Mouse (Mus musculus) MEL (cell line): ENCODE measurements around the gene Psmb4. TPM values are rescaled to one million over a fixed set of nuclear protein-coding genes. Genes with fewer than 3 reads are reported as not detected.
"Not testable (repeated sequence)": the region's sequence is repeated elsewhere in the genome, so short reads cannot be mapped to it uniquely, and the experiment has no call there.

Experiments
- DNase-seq: peaks from one replicate; pipeline ENCODE4 v3.0.0; 2011; ENCODE audit warnings: low read depth, low spot score
- H3K27ac ChIP-seq: 2 replicates; pipeline ENCODE4 v1.5.1; 2012; ENCODE audit warnings: low read depth, mild to moderate bottlenecking, control low read depth, low read length, moderate library complexity; ENCODE audit not compliant: control insufficient read depth
- H3K27me3 ChIP-seq, 2 experiments: fragments of 150-350 bp in 1 of 2; sonication (generic) in 1 of 2; 2 replicates each; pipeline ENCODE4 v1.6.1; 2012; ENCODE audit warnings: low read length in 2 of 2, mild to moderate bottlenecking in 2 of 2, improper control_type of control experiment in 1 of 2, moderate library complexity in 1 of 2; ENCODE audit not compliant: insufficient read depth in 2 of 2, control insufficient read depth in 1 of 2
- H3K36me3 ChIP-seq, 2 experiments: 2 replicates each; pipeline ENCODE4 v1.6.1; 2012 to 2014; ENCODE audit warnings: low read length in 2 of 2, improper control_type of control experiment in 1 of 2, inconsistent platforms in 1 of 2, mild to moderate bottlenecking in 1 of 2; ENCODE audit not compliant: insufficient read depth in 2 of 2, control insufficient read depth in 1 of 2
- H3K4me1 ChIP-seq, 2 experiments: fragments of 150-350 bp in 1 of 2; sonication (generic) in 1 of 2; 2 replicates each; pipeline ENCODE4 v1.6.1; 2012; ENCODE audit warnings: low read length in 2 of 2, improper control_type of control experiment in 1 of 2, mild to moderate bottlenecking in 1 of 2; ENCODE audit not compliant: insufficient read depth in 2 of 2, control insufficient read depth in 1 of 2
- H3K4me3 ChIP-seq, 2 experiments: fragments of 150-350 bp in 1 of 2; sonication (generic) in 1 of 2; 2 replicates each; pipeline ENCODE4 v1.5.1; 2012; ENCODE audit warnings: low read depth in 2 of 2, low read length in 2 of 2, mild to moderate bottlenecking in 2 of 2, moderate library complexity in 2 of 2, control low read depth in 1 of 2, improper control_type of control experiment in 1 of 2; ENCODE audit not compliant: control insufficient read depth in 1 of 2, insufficient read depth in 1 of 2
- H3K79me2 ChIP-seq: 2 replicates; pipeline ENCODE4 v1.6.1; 2012; ENCODE audit warnings: mild to moderate bottlenecking, low read length, moderate library complexity; ENCODE audit not compliant: control insufficient read depth, poor library complexity, insufficient read depth
- H3K9ac ChIP-seq: 2 replicates; pipeline ENCODE4 v1.6.1; 2012; ENCODE audit warnings: low read depth, mild to moderate bottlenecking, control low read depth, low read length, moderate library complexity; ENCODE audit not compliant: control insufficient read depth, poor library complexity, severe bottlenecking
- H3K9me3 ChIP-seq: fragments of 150-350 bp; sonication (generic); replicated peaks from 2 replicates; pipeline ENCODE4 v1.6.1; 2012; ENCODE audit warnings: mild to moderate bottlenecking, low read length, improper control_type of control experiment, moderate library complexity; ENCODE audit not compliant: insufficient read depth
- EP300 ChIP-seq, 2 experiments: IDR thresholded peaks; 2 replicates each; pipeline ENCODE4 v1.6.1; 2011; ENCODE audit warnings: improper control_type of control experiment in 2 of 2, low read length in 2 of 2, low read depth in 1 of 2, mild to moderate bottlenecking in 1 of 2
- ETS1 ChIP-seq: IDR thresholded peaks from 2 replicates; pipeline ENCODE4 v1.6.1; 2012; ENCODE audit warnings: low read depth, mild to moderate bottlenecking, inconsistent platforms, low read length, improper control_type of control experiment, moderate library complexity
- GATA1 ChIP-seq: IDR thresholded peaks from 2 replicates; pipeline ENCODE4 v1.6.1; 2011; ENCODE audit warnings: low read depth, low read length, improper control_type of control experiment
- MEF2A ChIP-seq: IDR thresholded peaks from 2 replicates; pipeline ENCODE4 v1.6.1; 2014; ENCODE audit warnings: low read depth, mild to moderate bottlenecking, inconsistent platforms, low read length, improper control_type of control experiment; ENCODE audit not compliant: poor library complexity, insufficient replicate concordance, severe bottlenecking; ENCODE audit errors: extremely low read depth
- MXI1 ChIP-seq: IDR thresholded peaks from 2 replicates; pipeline ENCODE4 v1.6.1; 2011; ENCODE audit warnings: mild to moderate bottlenecking, low read depth, low read length, improper control_type of control experiment
- MYB ChIP-seq: IDR thresholded peaks from 2 replicates; pipeline ENCODE4 v1.6.1; 2011; ENCODE audit warnings: mild to moderate bottlenecking, low read depth, low read length, improper control_type of control experiment
- TAL1 ChIP-seq: IDR thresholded peaks from 2 replicates; pipeline ENCODE4 v1.6.1; 2012; ENCODE audit warnings: mild to moderate bottlenecking, inconsistent platforms, low read length, moderate library complexity, mixed read lengths
- TCF12 ChIP-seq: IDR thresholded peaks from 2 replicates; pipeline ENCODE4 v1.6.1; 2014; ENCODE audit warnings: low read depth, mild to moderate bottlenecking, inconsistent platforms, low read length, improper control_type of control experiment, moderate library complexity
- USF1 ChIP-seq: IDR thresholded peaks from 2 replicates; pipeline ENCODE4 v1.6.1; 2014; ENCODE audit warnings: low read depth, mild to moderate bottlenecking, inconsistent platforms, low read length, improper control_type of control experiment, moderate library complexity
- USF2 ChIP-seq, 2 experiments: IDR thresholded peaks; 2 replicates each; pipeline ENCODE4 v1.6.1; 2011 to 2012; ENCODE audit warnings: improper control_type of control experiment in 2 of 2, low read length in 2 of 2, borderline replicate concordance in 1 of 2, inconsistent platforms in 1 of 2, low read depth in 1 of 2, mild to moderate bottlenecking in 1 of 2; ENCODE audit not compliant: insufficient read depth in 1 of 2
- ZNF384 ChIP-seq: IDR thresholded peaks from 2 replicates; pipeline ENCODE4 v1.6.1; 2012; ENCODE audit warnings: low read depth, mild to moderate bottlenecking, inconsistent platforms, low read length, improper control_type of control experiment
- polyA plus RNA-seq, 2 experiments: library from polyadenylated mRNA; stranded (reverse) in 1 of 2; unstranded in 1 of 2; fragments of >175 nt in 1 of 2; fragments of >200 nt in 1 of 2; gene quantifications; 2 replicates each; pipeline versions ENCODE4 v1.2.1 to v1.2.4; 2012; ENCODE audit warnings: low replicate concordance in 2 of 2, low read depth in 1 of 2; ENCODE audit not compliant: insufficient read length in 2 of 2, insufficient read depth in 1 of 2, missing spikeins in 1 of 2
- total RNA-seq: library from RNA; depleted of rRNA; stranded (reverse); fragments of 300-350 nt; gene quantifications from 2 replicates; pipeline ENCODE4 v1.2.3, GENCODE M21; 2012

Psmb4 gene
- total and polyA plus RNA-seq, 3 experiments = 826 to 964 (median 890) TPM

- TF ChIP-seq USF2 (IDR thresholded peaks at IDR 0.05; ENCODE audit: borderline replicate concordance in 1 of 2, insufficient read depth in 1 of 2, low read depth in 1 of 2, low read length in 2 of 2) (no peak), MXI1 (peak; percentile 95), ZNF384 (no peak), MEF2A (no peak)
- TF ChIP-seq, all 39 proteins: peak for 23
Measured at GRCm38 (mm10) chr3:94886316-94887224, at the start of gene Psmb4 (continued).

GRCm38 (mm10) chr3:94936147-94936546 lies 49.4 kb upstream of the Psmb4 start:
- not testable (repeated sequence) for H3K36me3 ChIP-seq, H3K4me3 ChIP-seq, H3K9me3 ChIP-seq, H3K79me2 ChIP-seq, H3K27ac ChIP-seq, H3K27me3 ChIP-seq, H3K9ac ChIP-seq
- TF ChIP-seq TAL1 (peak; percentile 13; the same call in 1 of the 2 replicates), TCF12 (peak; percentile 72; the same call in 1 of the 2 replicates), USF1 (peak; percentile 54), EP300 (IDR thresholded peaks at IDR 0.05; ENCODE audit: low read depth in 1 of 2, low read length in 2 of 2) (peak; percentile 49 to 65), MXI1 (peak; percentile 45; the same call in 1 of the 2 replicates), MYB (peak; percentile 36), GATA1 (peak; percentile 30; the same call in 1 of the 2 replicates), ETS1 (0 out of 2 replicates have a peak, but pooled peaks have one; percentile 24)
- peaks cover 8 to 30% of the 10 kb centered on the region in 2 experiments for H3K4me1 ChIP-seq
- DNase-seq = peak; percentile 67

- Histone ChIP-seq H3K36me3 (peaks cover 2 to 12% of the 10 kb centered on the region in 2 experiments; a peak in 3 of 4 replicates), H3K4me1 (peaks cover 12 to 34% of the 10 kb centered on the region in 2 experiments)
- not testable (repeated sequence) for H3K9me3 ChIP-seq, H3K27me3 ChIP-seq, H3K4me3 ChIP-seq, H3K79me2 ChIP-seq, DNase-seq, H3K9ac ChIP-seq, H3K27ac ChIP-seq
Measured at GRCm38 (mm10) chr3:94935332-94935731, 48.6 kb upstream of the Psmb4 start.
